Mouse (Mus musculus) layer of hippocampus, postnatal 14 days (tissue): ENCODE measurements around the gene Rasgrf2. TPM values are rescaled to one million over a fixed set of nuclear protein-coding genes. Genes with fewer than 3 reads are reported as not detected.

Experiments used
- DNase-seq, 2 experiments: peaks; one replicate each; pipeline ENCODE4 v3.0.0; 2021 to 2022; ENCODE audit warnings: low spot score in 2 of 2, mixed read lengths in 1 of 2
- total RNA-seq, 2 experiments: library from RNA; stranded (reverse); gene quantifications; 2 replicates each; pipeline ENCODE4 v1.2.3; 2021

Gene Rasgrf2
- total RNA-seq, 2 experiments from 2014 or later, result 73.4 to 76.1 TPM

DNA sequence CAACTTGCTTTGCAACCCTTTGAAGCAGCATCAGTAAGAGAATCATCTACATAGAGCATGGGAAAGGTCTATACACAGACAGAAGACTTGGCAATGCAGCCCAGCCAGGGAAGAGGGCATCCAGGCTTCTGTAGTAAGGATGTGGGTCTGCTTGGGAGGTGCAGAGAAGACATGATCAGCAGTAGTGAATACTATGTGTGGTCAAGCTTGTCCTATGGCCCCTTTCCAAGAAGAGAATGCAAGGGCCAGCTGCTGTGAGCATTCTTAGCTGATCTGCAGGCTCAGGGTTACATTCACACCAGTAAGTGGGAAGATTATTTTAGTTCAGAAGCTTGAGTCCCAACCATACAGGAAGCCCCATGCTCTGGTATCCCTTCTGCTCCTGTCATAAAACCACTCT lies 175.0 kb downstream of the Rasgrf2 start:
- no peak for DNase-seq

DNA sequence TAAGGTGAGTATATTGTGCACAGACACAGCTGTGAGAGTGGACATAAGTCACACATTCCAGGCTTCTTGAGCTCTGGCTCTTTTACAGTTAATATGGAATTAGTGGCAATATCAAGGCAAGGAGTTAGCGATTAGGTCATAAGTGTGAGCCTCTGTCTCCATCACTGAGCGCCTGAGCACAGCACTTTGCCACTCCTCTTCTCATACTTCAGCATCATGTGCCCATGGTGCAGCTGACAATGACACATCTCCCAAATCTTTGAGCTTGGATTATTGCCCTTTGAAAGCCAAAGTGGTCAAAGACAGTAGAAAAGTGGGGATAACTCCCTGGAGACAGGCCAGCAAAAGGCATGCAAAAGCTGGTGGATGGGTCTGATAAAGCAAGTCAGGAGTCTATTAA lies 175.8 kb downstream of the Rasgrf2 start:
- DNase-seq, result no peak

DNA sequence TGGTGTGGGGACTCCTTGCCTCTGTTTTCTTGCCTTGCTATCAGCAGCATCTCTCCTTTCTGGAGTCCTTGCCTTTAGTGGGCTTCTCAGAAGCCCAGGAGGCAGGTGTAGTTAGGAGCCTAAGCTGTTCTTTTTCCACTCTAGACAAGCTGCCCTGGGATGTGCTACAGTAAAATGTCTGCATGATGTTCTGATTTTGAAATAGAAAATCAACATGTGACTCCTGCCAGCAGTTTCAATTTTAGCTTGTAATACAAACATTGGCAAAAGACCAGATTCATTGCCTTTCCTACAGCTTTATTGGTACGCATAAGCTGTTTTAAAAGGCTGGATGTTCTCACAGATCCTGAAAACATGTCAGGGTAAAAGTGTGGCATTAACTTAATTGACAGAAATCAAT lies 176.3 kb downstream of the Rasgrf2 start:
- peak in 1 of 2 experiments; percentile 74 for DNase-seq

GRCm38 (mm10) chr13:91940113-91940512 lies 191.3 kb downstream of the Rasgrf2 start:
- DNase-seq, result no peak

DNA sequence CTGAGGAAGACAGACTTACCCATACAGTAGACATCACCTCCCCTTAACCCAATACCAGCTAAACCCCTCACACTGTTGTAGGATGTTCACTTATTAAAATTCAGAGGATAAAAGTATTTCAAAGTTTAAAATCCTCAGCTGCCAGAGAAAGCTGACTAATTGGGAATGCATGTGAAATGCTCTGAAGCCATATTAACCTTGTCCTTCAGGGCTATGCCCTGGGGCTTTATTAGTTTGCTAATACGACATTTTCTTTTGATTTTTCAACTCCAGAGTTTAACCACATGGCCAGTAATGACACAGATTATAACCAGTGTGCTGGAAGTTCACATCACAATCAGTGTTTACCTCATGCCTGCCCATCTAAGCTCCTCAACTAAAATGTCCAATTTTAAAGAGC lies 192.6 kb downstream of the Rasgrf2 start:
- no peak for DNase-seq

GRCm38 (mm10) chr13:91937232-91937631 lies 194.2 kb downstream of the Rasgrf2 start:
- DNase-seq, result no peak

DNA sequence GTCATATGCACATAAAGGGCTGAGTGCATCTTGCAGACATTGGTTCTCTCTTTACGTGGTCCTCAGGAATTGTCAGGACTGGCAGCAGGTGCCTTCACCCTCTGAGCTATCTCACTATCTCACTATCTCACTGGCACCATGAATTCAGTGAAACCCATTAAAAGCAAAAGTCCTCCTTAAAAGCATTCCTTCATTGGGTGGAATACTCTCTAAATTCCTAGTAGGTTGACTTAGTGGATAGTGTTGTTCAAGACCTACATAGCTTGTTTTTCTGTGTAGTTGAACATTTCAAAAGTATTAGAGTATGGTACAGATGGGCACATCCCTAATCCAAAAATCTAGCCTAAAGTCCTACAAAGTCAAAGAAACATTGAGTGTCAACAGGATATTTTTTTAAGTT lies 199.3 kb downstream of the Rasgrf2 start:
- no peak for DNase-seq

DNA sequence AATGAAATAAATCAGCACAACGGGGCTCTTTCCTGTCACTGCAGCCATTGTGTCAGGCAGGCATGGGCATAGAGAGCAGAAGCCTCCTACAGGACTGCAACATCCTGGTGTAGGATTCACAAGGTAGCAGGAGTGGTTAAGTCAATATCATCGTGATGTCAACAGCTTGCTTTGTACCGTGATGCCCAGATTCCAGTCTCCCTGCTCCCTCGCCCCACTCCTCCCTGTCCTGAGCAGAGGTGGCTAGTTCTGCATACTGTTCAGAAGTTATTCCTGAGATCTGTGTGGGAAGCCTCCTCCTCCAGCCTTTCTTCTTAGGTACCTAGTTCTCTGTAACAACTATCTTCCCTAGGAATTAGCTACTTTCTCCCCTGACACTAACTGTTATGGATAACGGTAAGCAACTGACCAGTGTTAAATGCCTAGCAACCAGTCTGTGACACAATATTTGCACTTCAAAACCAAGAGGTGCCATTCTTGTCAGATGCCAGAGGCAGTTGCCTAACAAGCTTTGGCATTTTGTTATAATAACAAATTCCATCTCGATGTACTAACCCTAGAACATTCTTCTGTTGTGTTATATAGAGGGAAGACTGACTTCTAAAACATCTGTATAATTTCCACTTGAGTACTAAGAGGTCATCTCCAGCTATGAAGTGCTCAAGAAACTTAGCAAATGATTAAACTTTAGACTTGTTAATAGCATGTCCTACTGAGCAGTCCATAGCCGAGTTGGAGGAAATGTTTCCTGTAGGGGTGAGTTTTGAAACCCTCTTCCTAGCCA lies 201.3 kb downstream of the Rasgrf2 start:
- no peak for DNase-seq

- no peak for DNase-seq
Measured at GRCm38 (mm10) chr13:91928605-91929389, 202.7 kb downstream of the Rasgrf2 start.

DNA sequence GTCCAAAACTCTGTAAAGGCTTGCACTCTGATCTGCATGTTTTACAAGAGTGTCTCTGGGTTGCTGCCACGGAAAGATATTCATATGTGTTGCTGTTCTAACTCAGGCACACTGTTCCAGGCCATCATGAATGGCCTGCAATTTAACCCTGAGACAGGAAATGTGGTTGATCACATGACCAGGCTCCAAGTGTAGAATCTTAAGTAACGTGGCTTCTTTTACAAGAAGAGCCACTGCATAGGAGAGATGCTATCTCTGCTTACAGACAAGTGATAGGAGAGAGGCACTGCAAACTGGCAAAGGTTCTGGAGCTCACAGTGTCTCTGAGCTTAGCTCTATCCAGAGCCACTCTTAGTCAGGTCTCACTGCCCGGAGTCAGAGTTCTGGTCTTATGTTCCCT lies 210.4 kb downstream of the Rasgrf2 start:
- no peak for DNase-seq

GRCm38 (mm10) chr13:91918764-91919163 lies 212.7 kb downstream of the Rasgrf2 start:
- DNase-seq, result no peak

DNA sequence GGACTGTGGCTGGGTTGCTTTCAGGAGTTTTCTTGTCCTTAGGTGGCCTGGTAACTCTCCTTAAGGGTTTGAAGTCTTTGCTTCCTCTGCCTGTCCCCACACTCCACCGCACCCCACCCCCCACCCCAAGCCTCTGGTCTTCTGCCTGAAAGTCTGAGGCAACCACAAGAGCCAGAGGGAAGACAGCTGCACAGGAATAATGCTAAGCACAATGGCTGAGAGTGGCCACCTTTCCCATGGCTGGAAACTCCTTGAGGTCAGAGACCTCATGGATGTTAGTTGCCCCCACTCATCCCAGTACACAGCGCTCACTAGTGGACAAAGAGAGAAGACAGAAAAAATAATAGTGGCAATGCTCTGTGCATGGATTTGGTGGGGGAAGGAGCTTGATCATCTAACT lies 213.6 kb downstream of the Rasgrf2 start:
- DNase-seq, result no peak

DNA sequence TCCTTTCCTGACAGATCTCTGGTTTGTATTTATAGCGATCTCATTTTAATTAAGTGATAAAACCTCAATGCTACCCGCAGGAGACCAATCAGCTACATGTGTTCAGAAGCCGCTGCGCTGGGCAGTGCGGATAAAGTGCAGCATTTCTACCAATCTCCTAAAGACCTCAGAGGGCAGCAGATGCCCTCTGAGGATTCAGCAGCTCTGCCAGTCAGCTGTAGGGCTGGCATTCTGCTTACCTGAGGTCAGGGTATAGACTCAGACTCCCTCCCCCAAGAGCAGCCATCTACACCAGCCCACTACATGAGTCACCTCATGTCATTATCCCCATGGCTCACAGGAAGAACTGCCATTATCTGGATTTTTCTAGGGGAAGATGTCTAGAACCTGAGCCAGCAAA lies 215.1 kb downstream of the Rasgrf2 start:
- no peak for DNase-seq

DNA sequence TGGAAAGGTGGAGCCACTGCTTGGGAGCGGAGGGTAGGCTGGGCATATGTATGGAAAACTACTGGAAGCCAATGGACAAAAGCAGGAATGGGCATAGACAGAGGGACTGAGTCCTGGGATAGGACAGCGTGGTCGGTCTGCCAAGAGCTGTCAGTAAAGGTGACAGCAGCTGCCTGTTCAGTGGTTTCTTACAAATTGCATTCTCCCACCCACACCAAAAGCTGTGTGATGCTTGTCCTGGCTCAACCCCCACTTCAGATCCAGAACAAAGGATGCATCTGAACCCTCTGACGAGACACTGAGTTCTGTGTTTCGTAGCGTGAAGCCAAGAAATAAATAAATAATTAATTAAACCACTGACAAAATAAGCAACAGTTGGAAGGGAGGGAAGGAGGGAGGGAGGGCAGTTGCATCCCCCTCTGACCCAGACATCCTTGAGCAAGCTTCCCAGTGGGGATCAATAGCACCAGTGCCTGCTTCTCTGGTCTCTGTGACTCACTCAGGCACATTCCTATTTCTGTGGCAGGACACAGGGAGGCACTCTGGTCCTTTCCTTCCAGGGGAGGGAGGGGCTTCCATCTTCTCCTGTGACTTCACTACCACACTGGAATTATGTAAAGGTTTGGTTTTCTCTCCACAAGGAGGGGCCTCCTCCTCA lies 215.7 kb downstream of the Rasgrf2 start:
- peak; percentile 54 to 74 for DNase-seq

- no peak for DNase-seq
Measured at GRCm38 (mm10) chr13:91915192-91915581, 216.3 kb downstream of the Rasgrf2 start.

DNA sequence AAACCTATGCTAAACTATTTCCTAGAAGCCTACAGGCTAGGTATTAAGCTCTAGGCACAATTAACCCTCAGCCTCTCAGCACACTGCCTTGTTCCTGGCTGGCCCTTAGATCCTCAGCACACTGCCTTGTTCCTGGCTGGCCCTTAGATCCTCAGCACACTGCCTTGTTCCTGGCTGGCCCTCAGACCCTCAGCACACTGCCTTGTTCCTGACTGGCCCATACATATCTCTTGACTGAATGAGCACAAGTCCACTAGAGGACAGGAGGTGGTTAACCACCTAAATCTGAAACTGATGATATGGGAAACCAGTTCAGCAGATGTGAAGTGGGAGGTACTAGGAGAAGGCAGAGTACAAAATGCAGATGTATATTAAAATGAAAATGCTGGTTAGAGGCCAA lies 219.8 kb downstream of the Rasgrf2 start:
- DNase-seq, result no peak

- DNase-seq, result no peak
Measured at GRCm38 (mm10) chr13:91911211-91911610, 220.2 kb downstream of the Rasgrf2 start.

- DNase-seq, result peak; percentile 67 to 91
Measured at GRCm38 (mm10) chr13:91908202-91908980, 223.1 kb downstream of the Rasgrf2 start.

GRCm38 (mm10) chr13:91906338-91906737 lies 225.1 kb downstream of the Rasgrf2 start:
- DNase-seq, result no peak

DNA sequence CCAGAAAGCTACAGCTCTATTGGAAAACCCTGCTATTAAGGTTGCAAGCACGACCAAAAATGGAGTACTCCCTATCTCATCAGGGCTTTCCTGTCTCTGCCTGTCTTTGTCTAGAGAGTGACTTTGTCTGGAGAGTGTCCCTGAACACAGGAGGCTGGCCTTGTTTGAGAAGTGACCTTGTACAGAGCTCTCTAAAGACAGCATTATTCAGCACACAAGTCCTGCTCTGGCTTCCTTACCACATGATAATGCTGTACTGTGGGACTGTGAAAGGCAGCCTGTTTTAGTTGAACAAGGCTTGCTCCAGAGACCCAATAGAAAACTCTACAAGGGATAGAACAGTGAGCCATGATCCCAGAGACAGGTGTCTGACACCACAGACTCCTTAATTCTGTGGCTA lies 235.0 kb downstream of the Rasgrf2 start:
- no peak for DNase-seq

GRCm38 (mm10) chr13:91893132-91893531 lies 238.3 kb downstream of the Rasgrf2 start:
- no peak for DNase-seq
